Mouse (Mus musculus) CH12.LX (cell line): ENCODE data around the gene Asb10. TPM values are rescaled to one million over a fixed set of nuclear protein-coding genes. Genes with fewer than 3 reads are reported as not detected.

Source experiments
- DNase-seq: peaks from one replicate; pipeline ENCODE4 v3.0.0-alpha.2; 2013; ENCODE audit errors: extremely low read depth
- H3K27ac ChIP-seq: 2 replicates; pipeline ENCODE4 v1.5.1; 2012; ENCODE audit warnings: low read depth, mild to moderate bottlenecking, control low read depth, moderate library complexity; ENCODE audit not compliant: insufficient read depth
- H3K27me3 ChIP-seq: replicated peaks from 2 replicates; pipeline ENCODE3; 2012; ENCODE audit warnings: inconsistent platforms
- H3K36me3 ChIP-seq, 2 experiments: replicated peaks in 1 of 2; 2 replicates each; pipeline versions ENCODE3 to v1.6.1; 2012; ENCODE audit warnings: inconsistent platforms in 1 of 2, low read length in 1 of 2, mild to moderate bottlenecking in 1 of 2, mixed read lengths in 1 of 2, moderate library complexity in 1 of 2; ENCODE audit not compliant: control insufficient read depth in 1 of 2, insufficient read depth in 1 of 2
- H3K4me1 ChIP-seq, 2 experiments: 2 replicates each; pipeline ENCODE4 v1.6.1; 2012; ENCODE audit warnings: inconsistent platforms in 1 of 2, moderate library complexity in 1 of 2; ENCODE audit not compliant: insufficient read depth in 2 of 2, control insufficient read depth in 1 of 2
- H3K4me2 ChIP-seq: 2 replicates; pipeline ENCODE4 v1.6.1; 2012; ENCODE audit warnings: low read depth, mild to moderate bottlenecking, control low read depth; ENCODE audit not compliant: poor library complexity, insufficient read depth, severe bottlenecking
- H3K4me3 ChIP-seq, 3 experiments: fragments of 150-350 bp in 1 of 3; sonication (generic) in 1 of 3; replicated peaks in 1 of 3; 2 replicates each; pipeline versions ENCODE3 to v1.5.1; 2011 to 2012; ENCODE audit warnings: low read depth in 2 of 3, low read length in 2 of 3, mild to moderate bottlenecking in 2 of 3, moderate library complexity in 2 of 3, control low read depth in 1 of 3, improper control_type of control experiment in 1 of 3, inconsistent platforms in 1 of 3, mixed read lengths in 1 of 3; ENCODE audit not compliant: poor library complexity in 1 of 3
- H3K79me2 ChIP-seq: replicated peaks from 2 replicates; pipeline ENCODE4 v1.6.1; 2012; ENCODE audit warnings: mild to moderate bottlenecking, moderate library complexity; ENCODE audit not compliant: control insufficient read depth, poor library complexity, insufficient read depth, severe bottlenecking; ENCODE audit errors: extremely low read depth
- H3K9ac ChIP-seq: 2 replicates; pipeline ENCODE4 v1.6.1; 2012; ENCODE audit warnings: low read depth, mild to moderate bottlenecking, control low read depth, moderate library complexity; ENCODE audit not compliant: insufficient read depth
- H3K9me3 ChIP-seq: replicated peaks from 2 replicates; pipeline ENCODE3; 2012; ENCODE audit warnings: low read length, inconsistent platforms, mixed read lengths
- BHLHE40 ChIP-seq: IDR thresholded peaks from 2 replicates; pipeline ENCODE4 v1.6.1; 2011; ENCODE audit warnings: mild to moderate bottlenecking, low read depth, low read length, improper control_type of control experiment
- CHD1 ChIP-seq: IDR thresholded peaks from 2 replicates; pipeline ENCODE4 v1.6.1; 2012; ENCODE audit warnings: low read depth, low read length, improper control_type of control experiment, inconsistent platforms
- CTCF ChIP-seq, 2 experiments: IDR thresholded peaks in 1 of 2; conservative IDR thresholded peaks in 1 of 2; 2 replicates each; pipeline ENCODE4 v1.5.1; 2011 to 2012; ENCODE audit warnings: low read depth in 2 of 2, low read length in 2 of 2, improper control_type of control experiment in 1 of 2, inconsistent platforms in 1 of 2, mild to moderate bottlenecking in 1 of 2, moderate library complexity in 1 of 2
- JUN ChIP-seq: IDR thresholded peaks from 2 replicates; pipeline ENCODE4 v1.6.1; 2011; ENCODE audit warnings: low read depth, mild to moderate bottlenecking, low read length, improper control_type of control experiment, moderate library complexity; ENCODE audit not compliant: insufficient read depth
- JUND ChIP-seq: conservative IDR thresholded peaks from 2 replicates; pipeline ENCODE4 v1.6.1; 2011; ENCODE audit warnings: low read depth, low read length, improper control_type of control experiment
- MAX ChIP-seq: IDR thresholded peaks from 2 replicates; pipeline ENCODE4 v1.6.1; 2011; ENCODE audit warnings: low read length, improper control_type of control experiment
- MAZ ChIP-seq: IDR thresholded peaks from 2 replicates; pipeline ENCODE4 v1.6.1; 2012; ENCODE audit warnings: low read depth, mild to moderate bottlenecking, inconsistent platforms, low read length, improper control_type of control experiment, moderate library complexity
- NELFE ChIP-seq: IDR thresholded peaks from 2 replicates; pipeline ENCODE4 v1.6.1; 2011; ENCODE audit warnings: low read depth, low read length, improper control_type of control experiment
- NRF1 ChIP-seq: IDR thresholded peaks from 2 replicates; pipeline ENCODE4 v1.6.1; 2014; ENCODE audit warnings: low read depth, mild to moderate bottlenecking, inconsistent platforms, low read length, improper control_type of control experiment, moderate library complexity
- POLR2AphosphoS2 ChIP-seq: IDR thresholded peaks from 2 replicates; pipeline ENCODE4 v1.6.1; 2011; ENCODE audit warnings: low read depth, low read length, improper control_type of control experiment
- RAD21 ChIP-seq: IDR thresholded peaks from 2 replicates; pipeline ENCODE4 v1.6.1; 2011; ENCODE audit warnings: low read depth, mild to moderate bottlenecking, low read length, improper control_type of control experiment, moderate library complexity
- RCOR1 ChIP-seq: conservative IDR thresholded peaks from 2 replicates; pipeline ENCODE4 v1.6.1; 2012; ENCODE audit warnings: low read depth, mild to moderate bottlenecking, inconsistent platforms, low read length, improper control_type of control experiment
- SIN3A ChIP-seq: IDR thresholded peaks from 2 replicates; pipeline ENCODE4 v1.6.1; 2012; ENCODE audit warnings: low read length, improper control_type of control experiment, inconsistent platforms
- UBTF ChIP-seq: IDR thresholded peaks from 2 replicates; pipeline ENCODE4 v1.6.1; 2012; ENCODE audit warnings: low read depth, mild to moderate bottlenecking, inconsistent platforms, low read length, improper control_type of control experiment, moderate library complexity
- USF1 ChIP-seq: IDR thresholded peaks from 2 replicates; pipeline ENCODE4 v1.6.1; 2014; ENCODE audit warnings: low read depth, mild to moderate bottlenecking, inconsistent platforms, low read length, improper control_type of control experiment
- USF2 ChIP-seq: conservative IDR thresholded peaks from 2 replicates; pipeline ENCODE4 v1.6.1; 2011; ENCODE audit warnings: low read depth, low read length, improper control_type of control experiment
- ZC3H11A ChIP-seq: IDR thresholded peaks from 2 replicates; pipeline ENCODE4 v1.6.1; 2012; ENCODE audit warnings: low read depth, mild to moderate bottlenecking, inconsistent platforms, low read length, improper control_type of control experiment
- ZKSCAN1 ChIP-seq: IDR thresholded peaks from 2 replicates; pipeline ENCODE4 v1.6.1; 2012; ENCODE audit warnings: low read depth, inconsistent platforms, low read length, improper control_type of control experiment, borderline replicate concordance
- ZNF384 ChIP-seq: IDR thresholded peaks from 2 replicates; pipeline ENCODE4 v1.6.1; 2012; ENCODE audit warnings: low read depth, low read length, improper control_type of control experiment, inconsistent platforms
- dilution Hi-C: fragments of 300-500 bp; cut with MboI; formaldehyde crosslinking; loops from 2 replicates; pipeline ENCODE4 v1.14.3; 2020; ENCODE audit warnings: low sequenced_read_pairs; ENCODE audit not compliant: extremely low pct_unique_long_range_greater_than_20kb, extremely low pct_ligation_motif_present
- in situ Hi-C: fragments of 300-500 bp; cut with MboI; formaldehyde crosslinking; loops from 3 replicates; pipeline ENCODE4 v1.14.3; 2019; ENCODE audit warnings: low sequenced_read_pairs, low pct_ligation_motif_present, low pct_unique_long_range_greater_than_20kb, mixed read lengths
- polyA plus RNA-seq: library from polyadenylated mRNA; unstranded; fragments of >175 nt; gene quantifications from 2 replicates; pipeline ENCODE4 v1.2.1, GENCODE M21; 2012; ENCODE audit warnings: low read depth; ENCODE audit not compliant: insufficient read length
- total RNA-seq, 2 experiments: library from RNA; depleted of rRNA; stranded (reverse); fragments of 300-350 nt in 1 of 2; fragments of >200 nt in 1 of 2; gene quantifications; 2 replicates each; pipeline ENCODE4 v1.2.3; 2012 to 2014

The Asb10 gene
- total and polyA plus RNA-seq, 3 experiments = not detected

GRCm38 (mm10) chr5:24537618-24538017 lies 3.2 kb downstream of the Asb10 start:
- Histone ChIP-seq H3K27ac (no peak overlapping the region), H3K79me2 (no peaks in the 10 kb centered on the region), H3K27me3 (peaks cover 54% of the 10 kb centered on the region), H3K4me1 (peaks cover 7 to 9% of the 10 kb centered on the region in 2 experiments), H3K9me3 (no peaks in the 10 kb centered on the region), H3K9ac (no peak overlapping the region), H3K4me3 (peak overlapping the region in 1 of 3 experiments; percentile 21), H3K36me3 (no peaks in the 10 kb centered on the region), H3K4me2 (no peak overlapping the region)
- dilution Hi-C loops (no loop called here), in situ Hi-C loops (loop anchor here (10.0 kb wide), 1 partner anchor 117 kb away; no protein-coding TSS in a partner anchor)
- TF ChIP-seq UBTF (no peak), RCOR1 (no peak), NELFE (no peak), NRF1 (no peak), ZNF384 (no peak), CTCF (conservative IDR thresholded peaks at IDR 0.05 in 1 of 2, IDR thresholded peaks at IDR 0.05 in 1 of 2; ENCODE audit: low read depth in 2 of 2, low read length in 2 of 2) (no peak), USF1 (no peak), BHLHE40 (no peak)
- no peak for DNase-seq

- no peak overlapping the region for H3K4me2 ChIP-seq
Measured at GRCm38 (mm10) chr5:24536511-24536910, 4.3 kb downstream of the Asb10 start.

DNA sequence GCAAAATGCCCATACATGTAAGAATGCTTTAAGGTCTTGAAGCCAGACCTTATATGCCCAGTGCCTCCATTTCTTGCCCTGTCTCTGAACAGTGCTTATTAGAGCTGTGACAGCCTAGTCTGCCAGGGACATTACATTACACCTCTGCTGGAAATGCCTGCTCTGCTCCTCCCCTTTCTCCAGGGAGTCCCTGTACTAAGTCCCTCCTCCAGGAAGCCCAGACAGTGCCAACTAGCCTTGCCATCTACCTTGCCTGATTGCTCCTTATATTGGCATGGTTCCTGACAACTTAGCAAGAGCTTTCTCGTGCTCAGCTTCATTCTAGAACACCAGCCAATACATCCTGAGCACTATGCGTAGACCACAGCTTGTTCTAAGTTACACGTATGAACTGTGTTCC lies 5.0 kb downstream of the Asb10 start:
- DNase-seq = no peak

More at GRCm38 (mm10) chr5:24536511-24536910, 4.3 kb downstream of the Asb10 start:
- in situ Hi-C loops (loop anchor here (10.0 kb wide), 1 partner anchor 118 kb away; no protein-coding TSS in a partner anchor), dilution Hi-C loops (no loop called here)
- Histone ChIP-seq H3K27me3 (peaks cover 62% of the 10 kb centered on the region), H3K9me3 (no peaks in the 10 kb centered on the region), H3K9ac (no peak overlapping the region), H3K27ac (no peak overlapping the region), H3K4me1 (peaks cover 7 to 9% of the 10 kb centered on the region in 2 experiments), H3K4me3 (no peak overlapping the region), H3K79me2 (no peaks in the 10 kb centered on the region), H3K36me3 (no peaks in the 10 kb centered on the region)
- no peak for TF ChIP-seq USF1
- TF ChIP-seq MAZ = no peak
- TF ChIP-seq RAD21 = no peak
- TF ChIP-seq JUND = no peak
- TF ChIP-seq ZC3H11A = no peak
- no peak for TF ChIP-seq NRF1
- TF ChIP-seq MAX = no peak
- no peak for TF ChIP-seq JUN
- no peak for TF ChIP-seq ZKSCAN1
- no peak for DNase-seq

More for the DNA sequence above, 5.0 kb downstream of the Asb10 start:
- Histone ChIP-seq H3K79me2 (no peaks in the 10 kb centered on the region), H3K4me1 (peaks cover 7 to 9% of the 10 kb centered on the region in 2 experiments), H3K27ac (no peak overlapping the region), H3K9ac (no peak overlapping the region), H3K4me2 (no peak overlapping the region), H3K4me3 (no peak overlapping the region), H3K9me3 (no peaks in the 10 kb centered on the region), H3K27me3 (peaks cover 69% of the 10 kb centered on the region), H3K36me3 (no peaks in the 10 kb centered on the region)
- in situ Hi-C loops = loop anchor here (10.0 kb wide), 1 partner anchor 119 kb away; no protein-coding TSS in a partner anchor
- no peak for TF ChIP-seq JUND
- no peak for TF ChIP-seq POLR2AphosphoS2
- no peak for TF ChIP-seq RCOR1
- TF ChIP-seq NRF1 = no peak
- no peak for TF ChIP-seq ZNF384
- no peak for TF ChIP-seq SIN3A
- TF ChIP-seq RAD21 = no peak
- TF ChIP-seq ZC3H11A = no peak
- TF ChIP-seq USF2 = no peak
- TF ChIP-seq CHD1 = no peak
- dilution Hi-C loops = no loop called here
